Mouse (Mus musculus): ENCODE results near the gene Casd1. TPM values are rescaled to one million over a fixed set of nuclear protein-coding genes. Genes with fewer than 3 reads are reported as not detected.

Gene Casd1
- polyA plus RNA-seq, 1 experiment from 2014 or later: 17.4 TPM

DNA sequence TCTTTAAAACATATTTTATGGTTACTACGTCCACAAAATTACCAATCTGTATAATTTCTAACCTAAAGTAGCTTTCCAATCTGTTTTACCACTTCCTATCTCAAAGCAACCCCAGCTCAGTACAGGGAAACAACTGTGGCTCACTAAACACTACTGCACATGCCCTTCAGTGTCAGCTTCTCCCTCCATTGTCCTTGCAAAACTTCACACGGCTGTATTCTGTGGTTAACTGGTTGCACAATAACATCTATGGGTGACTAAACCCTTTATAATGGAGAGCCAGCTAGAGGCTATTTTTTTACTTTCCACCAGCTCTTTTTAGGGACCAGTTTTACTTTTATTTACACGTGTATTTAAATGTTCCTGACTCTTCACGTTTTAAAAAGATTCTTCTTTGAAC lies 12.7 kb upstream of the Casd1 start:
- Histone ChIP-seq H3K36me3 (no peaks in the 10 kb centered on the region), H3K4me3 (no peak overlapping the region), H3K4me2 (no peak overlapping the region), H3K9ac (no peak overlapping the region), H3K9me3 (replicated peaks) (no peaks in the 10 kb centered on the region), H3K27ac (no peak overlapping the region), H3K4me1 (no peaks in the 10 kb centered on the region), H3K27me3 (replicated peaks) (no peaks in the 10 kb centered on the region)
- ATAC-seq: no peak
- WGBS (ENCODE audit: insufficient replicate concordance): 38% methylated on average over 4 of the region's 4 CpGs

GRCm38 (mm10) chr6:4588722-4589121 lies 11.9 kb upstream of the Casd1 start:
- 82% methylated on average over 3 of the region's 3 CpGs for WGBS (ENCODE audit: insufficient replicate concordance)
- H3K36me3 ChIP-seq: no peaks in the 10 kb centered on the region
- H3K4me3 ChIP-seq: no peak overlapping the region
- no peaks in the 10 kb centered on the region for H3K27me3 ChIP-seq (replicated peaks)
- ATAC-seq: no peak
- H3K9me3 ChIP-seq (replicated peaks): no peaks in the 10 kb centered on the region
- H3K9ac ChIP-seq: no peak overlapping the region
- no peaks in the 10 kb centered on the region for H3K4me1 ChIP-seq
- no peak overlapping the region for H3K4me2 ChIP-seq
- no peak overlapping the region for H3K27ac ChIP-seq

DNA sequence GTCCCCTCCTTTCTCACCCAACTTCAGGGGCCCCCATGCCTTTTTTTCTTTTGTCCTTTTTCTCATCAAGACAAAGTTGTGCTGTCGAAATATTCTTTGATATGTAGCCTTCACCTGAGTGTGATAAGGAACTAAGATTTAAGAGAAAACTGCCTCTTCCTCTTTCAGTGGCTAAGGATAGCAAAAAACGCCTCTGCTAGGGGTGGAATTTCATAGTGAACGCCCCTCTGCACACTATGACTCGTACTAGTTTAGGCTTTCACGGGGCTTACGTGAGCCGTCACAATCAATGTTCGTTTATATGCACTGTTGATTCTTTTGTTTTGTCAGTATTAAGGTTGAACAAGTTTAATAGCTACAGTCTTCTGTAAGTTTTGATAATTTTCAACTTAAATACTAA lies 10.6 kb upstream of the Casd1 start:
- Histone ChIP-seq H3K27me3 (replicated peaks) (no peaks in the 10 kb centered on the region), H3K4me1 (no peaks in the 10 kb centered on the region), H3K4me2 (no peak overlapping the region), H3K27ac (no peak overlapping the region), H3K36me3 (no peaks in the 10 kb centered on the region), H3K9me3 (replicated peaks) (no peaks in the 10 kb centered on the region), H3K4me3 (no peak overlapping the region), H3K9ac (no peak overlapping the region)
- ATAC-seq: no peak
- 49% methylated on average over 8 of the region's 8 CpGs for WGBS (ENCODE audit: insufficient replicate concordance)

GRCm38 (mm10) chr6:4597711-4598110 lies 2.9 kb upstream of the Casd1 start:
- Histone ChIP-seq H3K4me2 (no peak overlapping the region), H3K4me1 (peaks cover 22% of the 10 kb centered on the region), H3K9ac (no peak overlapping the region), H3K27me3 (replicated peaks) (no peaks in the 10 kb centered on the region), H3K36me3 (no peaks in the 10 kb centered on the region), H3K27ac (no peak overlapping the region), H3K9me3 (replicated peaks) (no peaks in the 10 kb centered on the region), H3K4me3 (no peak overlapping the region)
- WGBS (ENCODE audit: insufficient replicate concordance): 63% methylated on average over 4 of the region's 4 CpGs
- no peak for ATAC-seq

- H3K4me2 ChIP-seq: peak overlapping the region; percentile 93
- H3K9me3 ChIP-seq (replicated peaks): no peaks in the 10 kb centered on the region
- H3K36me3 ChIP-seq: no peaks in the 10 kb centered on the region
- H3K4me1 ChIP-seq: peaks cover 27% of the 10 kb centered on the region
- WGBS (ENCODE audit: insufficient replicate concordance): 29% methylated on average over 7 of the region's 7 CpGs
- peak overlapping the region; percentile 81 for H3K4me3 ChIP-seq
- no peaks in the 10 kb centered on the region for H3K27me3 ChIP-seq (replicated peaks)
- ATAC-seq: peak; percentile 9; the same call in 1 of the 2 replicates
- peak overlapping the region; percentile 92 for H3K9ac ChIP-seq
- peak overlapping the region; percentile 86 for H3K27ac ChIP-seq
Observed at GRCm38 (mm10) chr6:4600085-4600657, 468 bp upstream of the Casd1 start.

DNA sequence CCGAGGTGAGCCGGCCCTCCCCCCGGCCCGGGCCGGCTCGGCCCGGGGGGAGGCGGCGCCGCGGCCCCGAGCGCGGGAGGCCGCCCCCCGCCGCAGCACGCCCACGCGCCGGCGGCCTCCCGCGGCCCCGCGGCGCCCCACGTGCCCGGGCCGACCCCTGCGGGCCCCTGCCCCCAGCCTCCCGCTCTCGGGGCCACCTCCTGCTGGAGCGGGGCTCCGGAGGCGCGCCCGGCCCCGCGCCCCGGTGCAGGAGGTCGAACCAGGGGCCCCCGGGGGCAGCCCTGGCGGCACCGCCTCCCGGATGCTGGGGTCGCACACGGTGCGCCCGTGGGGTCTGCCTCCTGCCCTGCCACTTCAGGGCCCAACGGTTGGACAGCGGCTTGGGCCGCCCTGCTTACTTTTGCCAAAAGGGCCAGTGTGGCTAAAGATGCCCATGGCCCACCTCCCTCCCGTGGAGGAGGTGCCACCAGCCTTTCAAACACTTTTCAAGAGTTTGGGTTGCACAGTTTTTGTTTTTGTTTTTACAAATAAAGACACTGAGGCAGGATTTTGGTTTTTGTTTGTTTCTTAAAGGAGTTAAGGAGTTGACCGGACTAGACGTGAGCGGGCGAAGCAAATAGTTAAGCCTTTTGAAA lies 775 bp downstream of the Casd1 start:
- WGBS (ENCODE audit: insufficient replicate concordance): 4% methylated on average over 56 of the region's 58 CpGs
- peak overlapping the region; percentile 93 for H3K4me2 ChIP-seq
- peak overlapping the region; percentile 92 for H3K9ac ChIP-seq
- no peaks in the 10 kb centered on the region for H3K27me3 ChIP-seq (replicated peaks)
- no peaks in the 10 kb centered on the region for H3K36me3 ChIP-seq
- H3K9me3 ChIP-seq (replicated peaks): no peaks in the 10 kb centered on the region
- peaks cover 27% of the 10 kb centered on the region for H3K4me1 ChIP-seq
- peak overlapping the region; percentile 86 for H3K27ac ChIP-seq
- H3K4me3 ChIP-seq: peak overlapping the region; percentile 81
- no peak; the same call in none of the 2 replicates for ATAC-seq

- peak overlapping the region; percentile 81 for H3K4me3 ChIP-seq
- ATAC-seq: no peak
- no peaks in the 10 kb centered on the region for H3K9me3 ChIP-seq (replicated peaks)
- H3K36me3 ChIP-seq: no peaks in the 10 kb centered on the region
- peak overlapping the region; percentile 93 for H3K4me2 ChIP-seq
- 50% methylated on average over 5 of the region's 5 CpGs for WGBS (ENCODE audit: insufficient replicate concordance)
- H3K9ac ChIP-seq: peak overlapping the region; percentile 92
- peaks cover 27% of the 10 kb centered on the region for H3K4me1 ChIP-seq
- no peaks in the 10 kb centered on the region for H3K27me3 ChIP-seq (replicated peaks)
- H3K27ac ChIP-seq: peak overlapping the region; percentile 86
Observed at GRCm38 (mm10) chr6:4602012-4602411, 1.4 kb downstream of the Casd1 start.

DNA sequence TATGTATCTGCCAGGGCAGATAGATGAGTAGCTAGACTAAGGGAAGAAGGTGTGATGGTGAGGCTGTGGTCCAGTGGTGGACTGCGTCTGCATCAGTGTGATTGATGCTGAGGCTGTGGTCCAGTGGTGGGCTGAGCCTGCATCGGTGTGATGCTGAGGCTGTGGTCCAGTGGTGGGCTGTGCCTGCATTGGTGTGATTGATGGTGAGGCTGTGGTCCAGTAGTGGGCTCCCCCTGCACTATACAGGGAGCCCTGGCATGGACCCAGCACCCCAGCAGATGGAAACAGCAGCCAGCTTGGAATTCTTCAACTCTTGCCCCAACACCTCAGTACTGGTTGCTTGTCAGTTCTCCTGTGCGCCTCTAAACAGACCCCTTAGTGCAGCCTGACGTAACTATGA lies 5.8 kb downstream of the Casd1 start:
- H3K4me2 ChIP-seq: no peak overlapping the region
- peaks cover 11% of the 10 kb centered on the region for H3K36me3 ChIP-seq
- H3K9ac ChIP-seq: no peak overlapping the region
- no peak overlapping the region for H3K27ac ChIP-seq
- H3K9me3 ChIP-seq (replicated peaks): no peaks in the 10 kb centered on the region
- H3K27me3 ChIP-seq (replicated peaks): no peaks in the 10 kb centered on the region
- WGBS (ENCODE audit: insufficient replicate concordance): 86% methylated on average over 4 of the region's 4 CpGs
- no peak for ATAC-seq
- H3K4me3 ChIP-seq: no peak overlapping the region
- H3K4me1 ChIP-seq: peaks cover 18% of the 10 kb centered on the region

DNA sequence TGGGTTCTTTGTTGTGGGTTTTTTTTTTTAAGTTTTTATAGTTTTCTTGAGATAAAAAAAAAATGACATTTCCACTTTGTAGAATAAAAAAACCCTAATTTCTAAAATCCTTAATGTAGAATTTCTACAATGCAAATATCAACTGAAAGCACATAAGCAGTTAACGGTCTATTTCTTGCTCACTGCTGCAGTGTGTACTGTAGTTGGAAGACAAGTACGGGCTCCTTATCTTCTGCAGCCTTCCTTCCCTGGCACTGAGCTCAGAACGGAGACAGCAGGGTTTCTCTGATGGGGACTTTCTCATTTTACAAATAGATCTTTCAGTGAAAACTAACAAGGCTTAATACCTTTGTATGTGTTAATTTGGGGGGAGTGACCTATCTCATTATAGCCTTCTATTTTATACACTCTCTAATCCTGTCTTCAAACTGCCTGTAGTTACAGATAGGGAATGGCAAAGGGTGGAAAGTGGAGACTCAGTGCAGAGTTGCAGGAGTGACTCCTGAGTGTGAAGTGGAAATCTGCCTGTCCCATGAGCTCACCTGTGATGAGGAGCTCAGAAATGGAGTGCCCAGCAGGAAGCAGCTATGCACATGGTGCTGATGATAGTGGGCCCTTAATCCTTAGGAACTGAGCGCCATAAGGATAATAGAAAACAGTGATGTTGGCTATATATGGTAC lies 9.7 kb downstream of the Casd1 start:
- no peak overlapping the region for H3K9ac ChIP-seq
- no peak overlapping the region for H3K4me2 ChIP-seq
- ATAC-seq: peak; percentile 79
- H3K4me1 ChIP-seq: no peaks in the 10 kb centered on the region
- 45% methylated on average over 4 of the region's 4 CpGs for WGBS (ENCODE audit: insufficient replicate concordance)
- H3K9me3 ChIP-seq (replicated peaks): no peaks in the 10 kb centered on the region
- no peak overlapping the region for H3K27ac ChIP-seq
- H3K27me3 ChIP-seq (replicated peaks): no peaks in the 10 kb centered on the region
- H3K36me3 ChIP-seq: peaks cover 25% of the 10 kb centered on the region
- no peak overlapping the region for H3K4me3 ChIP-seq

DNA sequence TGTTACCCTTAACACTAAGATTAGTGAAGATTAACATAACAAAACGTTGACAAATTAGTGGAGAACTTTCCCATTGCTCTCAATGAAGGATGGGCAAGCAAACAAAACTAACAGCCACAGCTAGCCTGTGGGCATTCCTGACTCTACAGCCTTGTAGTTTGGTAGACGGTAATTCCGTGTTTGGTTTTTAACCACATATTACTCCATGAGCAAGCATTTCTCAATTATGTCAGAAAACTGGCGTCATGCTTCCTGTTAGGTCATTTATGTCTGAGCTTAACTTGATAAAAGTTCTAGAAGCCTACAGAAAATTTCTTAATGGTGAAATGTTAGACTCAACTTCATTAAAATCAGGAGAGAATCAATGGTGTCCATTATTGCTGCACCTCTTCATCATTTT lies 11.2 kb downstream of the Casd1 start:
- no peak for ATAC-seq
- peaks cover 25% of the 10 kb centered on the region for H3K36me3 ChIP-seq
- 72% methylated on average over 4 of the region's 4 CpGs for WGBS (ENCODE audit: insufficient replicate concordance)
- H3K27ac ChIP-seq: no peak overlapping the region
- no peak overlapping the region for H3K4me3 ChIP-seq
- no peaks in the 10 kb centered on the region for H3K27me3 ChIP-seq (replicated peaks)
- H3K9ac ChIP-seq: no peak overlapping the region
- no peaks in the 10 kb centered on the region for H3K4me1 ChIP-seq
- H3K4me2 ChIP-seq: no peak overlapping the region
- no peaks in the 10 kb centered on the region for H3K9me3 ChIP-seq (replicated peaks)

DNA sequence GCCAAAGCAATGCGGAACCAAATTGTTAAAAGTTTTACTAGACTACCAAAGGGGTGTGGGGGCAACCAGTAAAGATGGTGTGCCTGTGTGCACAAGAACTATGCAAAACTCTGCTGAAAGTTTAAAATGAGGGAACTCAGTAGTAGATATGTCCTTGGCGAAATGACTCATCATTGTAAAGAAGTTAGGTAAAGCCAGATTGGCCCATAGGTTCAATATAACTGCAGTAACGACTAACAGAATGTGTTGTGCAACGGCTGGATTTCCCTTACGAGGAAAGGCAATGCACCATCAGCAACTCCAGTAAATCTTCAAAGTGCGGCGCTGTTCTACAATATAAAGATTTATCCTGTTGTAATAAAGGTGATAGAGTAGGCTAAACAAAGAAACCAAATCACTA lies 11.8 kb downstream of the Casd1 start:
- Histone ChIP-seq H3K4me1 (no peaks in the 10 kb centered on the region), H3K4me3 (no peak overlapping the region), H3K4me2 (no peak overlapping the region), H3K9me3 (replicated peaks) (no peaks in the 10 kb centered on the region), H3K27me3 (replicated peaks) (no peaks in the 10 kb centered on the region), H3K27ac (no peak overlapping the region), H3K9ac (no peak overlapping the region), H3K36me3 (peaks cover 25% of the 10 kb centered on the region)
- 82% methylated on average over 7 of the region's 7 CpGs for WGBS (ENCODE audit: insufficient replicate concordance)
- ATAC-seq: no peak

- Histone ChIP-seq H3K4me2 (no peak overlapping the region), H3K4me1 (no peaks in the 10 kb centered on the region), H3K9ac (no peak overlapping the region), H3K27ac (0 out of 2 replicates have a peak overlapping the region, but pooled peaks have one; percentile 10), H3K9me3 (replicated peaks) (no peaks in the 10 kb centered on the region), H3K4me3 (no peak overlapping the region), H3K27me3 (replicated peaks) (no peaks in the 10 kb centered on the region), H3K36me3 (peaks cover 40% of the 10 kb centered on the region)
- no peak for ATAC-seq
- 44% methylated on average over 10 of the region's 10 CpGs for whole genome bisulfite sequencing (ENCODE audit: insufficient replicate concordance)
Observed at GRCm38 (mm10) chr6:4617911-4618310, 17.3 kb downstream of the Casd1 start.

Data from liver, embryonic 12.5 days (tissue).